Mouse (Mus musculus): ENCODE measurements around the gene Stpg3. TPM values are rescaled to one million over a fixed set of nuclear protein-coding genes. Genes with fewer than 3 reads are reported as not detected.

The Stpg3 gene
- polyA plus RNA-seq, 1 experiment: not detected

- H3K4me3 ChIP-seq (ENCODE audit: insufficient read depth, low read length): no peak overlapping the region
- no peak overlapping the region for H3K27ac ChIP-seq (ENCODE audit: insufficient read depth, low read length)
- peaks cover 3% of the 10 kb centered on the region; the same call in 1 of the 2 replicates for H3K4me1 ChIP-seq (ENCODE audit: control insufficient read depth, insufficient read depth, low read length)
- no peak for TF ChIP-seq POLR2A (IDR thresholded peaks at IDR 0.05; ENCODE audit: extremely low read depth, insufficient read depth, low read length)
- TF ChIP-seq CTCF (IDR thresholded peaks at IDR 0.05; ENCODE audit: extremely low read depth, insufficient read depth, low read length): no peak
Observed at GRCm38 (mm10) chr2:25238106-25238505, 23.7 kb upstream of the Stpg3 start.

- TF ChIP-seq POLR2A (IDR thresholded peaks at IDR 0.05; ENCODE audit: extremely low read depth, insufficient read depth, low read length) (no peak), CTCF (IDR thresholded peaks at IDR 0.05; ENCODE audit: extremely low read depth, insufficient read depth, low read length) (no peak)
- Histone ChIP-seq H3K27ac (ENCODE audit: insufficient read depth, low read length) (no peak overlapping the region), H3K4me3 (ENCODE audit: insufficient read depth, low read length) (no peak overlapping the region), H3K4me1 (ENCODE audit: control insufficient read depth, insufficient read depth, low read length) (peaks cover 3% of the 10 kb centered on the region; the same call in 1 of the 2 replicates)
Observed at GRCm38 (mm10) chr2:25237522-25237921, 23.1 kb upstream of the Stpg3 start.

GRCm38 (mm10) chr2:25236614-25237013 is 22.2 kb upstream of the Stpg3 start, which contains the start of gene Rnf224:
Rnf224 (minus strand) TSS chr2:25236787.
- H3K4me1 ChIP-seq (ENCODE audit: control insufficient read depth, insufficient read depth, low read length): peaks cover 2% of the 10 kb centered on the region; the same call in 1 of the 2 replicates
- TF ChIP-seq CTCF (IDR thresholded peaks at IDR 0.05; ENCODE audit: extremely low read depth, insufficient read depth, low read length) (no peak), POLR2A (IDR thresholded peaks at IDR 0.05; ENCODE audit: extremely low read depth, insufficient read depth, low read length) (no peak)
- no peak within 1 kb of the TSS for H3K4me3 ChIP-seq (ENCODE audit: insufficient read depth, low read length)
- H3K27ac ChIP-seq (ENCODE audit: insufficient read depth, low read length): no peak within 1 kb of the TSS

GRCm38 (mm10) chr2:25234551-25235220 is 20.2 kb upstream of the Stpg3 start:
- H3K4me3 ChIP-seq (ENCODE audit: insufficient read depth, low read length): no peak overlapping the region
- H3K4me1 ChIP-seq (ENCODE audit: control insufficient read depth, insufficient read depth, low read length): no peaks in the 10 kb centered on the region
- no peak overlapping the region for H3K27ac ChIP-seq (ENCODE audit: insufficient read depth, low read length)
- TF ChIP-seq CTCF (IDR thresholded peaks at IDR 0.05; ENCODE audit: extremely low read depth, insufficient read depth, low read length) (no peak), POLR2A (IDR thresholded peaks at IDR 0.05; ENCODE audit: extremely low read depth, insufficient read depth, low read length) (no peak)

- no peak for TF ChIP-seq POLR2A (IDR thresholded peaks at IDR 0.05; ENCODE audit: extremely low read depth, insufficient read depth, low read length)
- TF ChIP-seq CTCF (IDR thresholded peaks at IDR 0.05; ENCODE audit: extremely low read depth, insufficient read depth, low read length): no peak
- H3K4me3 ChIP-seq (ENCODE audit: insufficient read depth, low read length): no peak within 1 kb of the TSS
Observed at GRCm38 (mm10) chr2:25234050-25234449, 19.6 kb upstream of the Stpg3 start, which contains the start of gene Slc34a3. Slc34a3 (minus strand) TSS chr2:25234364.

GRCm38 (mm10) chr2:25233421-25233820 is 19.0 kb upstream of the Stpg3 start:
- no peaks in the 10 kb centered on the region for H3K4me1 ChIP-seq (ENCODE audit: control insufficient read depth, insufficient read depth, low read length)
- TF ChIP-seq POLR2A (IDR thresholded peaks at IDR 0.05; ENCODE audit: extremely low read depth, insufficient read depth, low read length): no peak
- TF ChIP-seq CTCF (IDR thresholded peaks at IDR 0.05; ENCODE audit: extremely low read depth, insufficient read depth, low read length): no peak
- H3K27ac ChIP-seq (ENCODE audit: insufficient read depth, low read length): no peak overlapping the region
- no peak overlapping the region for H3K4me3 ChIP-seq (ENCODE audit: insufficient read depth, low read length)

More at GRCm38 (mm10) chr2:25234050-25234449, 19.6 kb upstream of the Stpg3 start, which contains the start of gene Slc34a3:
- Histone ChIP-seq H3K27ac (ENCODE audit: insufficient read depth, low read length) (no peak within 1 kb of the TSS), H3K4me1 (ENCODE audit: control insufficient read depth, insufficient read depth, low read length) (no peaks in the 10 kb centered on the region)

GRCm38 (mm10) chr2:25231038-25231437 is 16.6 kb upstream of the Stpg3 start:
- no peak overlapping the region for H3K4me3 ChIP-seq (ENCODE audit: insufficient read depth, low read length)
- H3K27ac ChIP-seq (ENCODE audit: insufficient read depth, low read length): no peak overlapping the region
- no peak for TF ChIP-seq CTCF (IDR thresholded peaks at IDR 0.05; ENCODE audit: extremely low read depth, insufficient read depth, low read length)
- no peak for TF ChIP-seq POLR2A (IDR thresholded peaks at IDR 0.05; ENCODE audit: extremely low read depth, insufficient read depth, low read length)
- no peaks in the 10 kb centered on the region for H3K4me1 ChIP-seq (ENCODE audit: control insufficient read depth, insufficient read depth, low read length)

- TF ChIP-seq CTCF (IDR thresholded peaks at IDR 0.05; ENCODE audit: extremely low read depth, insufficient read depth, low read length): no peak
- TF ChIP-seq POLR2A (IDR thresholded peaks at IDR 0.05; ENCODE audit: extremely low read depth, insufficient read depth, low read length): no peak
Observed at GRCm38 (mm10) chr2:25230581-25230980, 16.1 kb upstream of the Stpg3 start.

GRCm38 (mm10) chr2:25229582-25229981 is 15.1 kb upstream of the Stpg3 start:
- no peak overlapping the region for H3K27ac ChIP-seq (ENCODE audit: insufficient read depth, low read length)
- TF ChIP-seq CTCF (IDR thresholded peaks at IDR 0.05; ENCODE audit: extremely low read depth, insufficient read depth, low read length): no peak
- no peak for TF ChIP-seq POLR2A (IDR thresholded peaks at IDR 0.05; ENCODE audit: extremely low read depth, insufficient read depth, low read length)

More at GRCm38 (mm10) chr2:25230581-25230980, 16.1 kb upstream of the Stpg3 start:
- Histone ChIP-seq H3K4me3 (ENCODE audit: insufficient read depth, low read length) (no peak overlapping the region), H3K4me1 (ENCODE audit: control insufficient read depth, insufficient read depth, low read length) (no peaks in the 10 kb centered on the region), H3K27ac (ENCODE audit: insufficient read depth, low read length) (no peak overlapping the region)

GRCm38 (mm10) chr2:25228995-25229530 is 14.6 kb upstream of the Stpg3 start:
- Histone ChIP-seq H3K27ac (ENCODE audit: insufficient read depth, low read length) (no peak overlapping the region), H3K4me3 (ENCODE audit: insufficient read depth, low read length) (no peak overlapping the region)

More at GRCm38 (mm10) chr2:25229582-25229981, 15.1 kb upstream of the Stpg3 start:
- H3K4me1 ChIP-seq (ENCODE audit: control insufficient read depth, insufficient read depth, low read length): no peaks in the 10 kb centered on the region
- H3K4me3 ChIP-seq (ENCODE audit: insufficient read depth, low read length): no peak overlapping the region

More at GRCm38 (mm10) chr2:25228995-25229530, 14.6 kb upstream of the Stpg3 start:
- TF ChIP-seq POLR2A (IDR thresholded peaks at IDR 0.05; ENCODE audit: extremely low read depth, insufficient read depth, low read length): no peak
- TF ChIP-seq CTCF (IDR thresholded peaks at IDR 0.05; ENCODE audit: extremely low read depth, insufficient read depth, low read length): no peak
- H3K4me1 ChIP-seq (ENCODE audit: control insufficient read depth, insufficient read depth, low read length): no peaks in the 10 kb centered on the region

All from cortical plate, adult 2 months (tissue).